Mouse (Mus musculus) v-Abl transformed pro-B cells (cell line): ENCODE results near the gene Tmem51.
"Not testable (repeated sequence)": the region's sequence is repeated elsewhere in the genome, so short reads cannot be mapped to it uniquely, and the experiment has no call there.

Source experiments
- in situ Hi-C, 2 experiments: fragments of 400-800 bp; cut with MboI; formaldehyde crosslinking; loops; one replicate each; pipeline ENCODE4 v1.15.1; 2025; ENCODE audit not compliant: unreplicated experiment in 2 of 2

Tmem51 gene

DNA sequence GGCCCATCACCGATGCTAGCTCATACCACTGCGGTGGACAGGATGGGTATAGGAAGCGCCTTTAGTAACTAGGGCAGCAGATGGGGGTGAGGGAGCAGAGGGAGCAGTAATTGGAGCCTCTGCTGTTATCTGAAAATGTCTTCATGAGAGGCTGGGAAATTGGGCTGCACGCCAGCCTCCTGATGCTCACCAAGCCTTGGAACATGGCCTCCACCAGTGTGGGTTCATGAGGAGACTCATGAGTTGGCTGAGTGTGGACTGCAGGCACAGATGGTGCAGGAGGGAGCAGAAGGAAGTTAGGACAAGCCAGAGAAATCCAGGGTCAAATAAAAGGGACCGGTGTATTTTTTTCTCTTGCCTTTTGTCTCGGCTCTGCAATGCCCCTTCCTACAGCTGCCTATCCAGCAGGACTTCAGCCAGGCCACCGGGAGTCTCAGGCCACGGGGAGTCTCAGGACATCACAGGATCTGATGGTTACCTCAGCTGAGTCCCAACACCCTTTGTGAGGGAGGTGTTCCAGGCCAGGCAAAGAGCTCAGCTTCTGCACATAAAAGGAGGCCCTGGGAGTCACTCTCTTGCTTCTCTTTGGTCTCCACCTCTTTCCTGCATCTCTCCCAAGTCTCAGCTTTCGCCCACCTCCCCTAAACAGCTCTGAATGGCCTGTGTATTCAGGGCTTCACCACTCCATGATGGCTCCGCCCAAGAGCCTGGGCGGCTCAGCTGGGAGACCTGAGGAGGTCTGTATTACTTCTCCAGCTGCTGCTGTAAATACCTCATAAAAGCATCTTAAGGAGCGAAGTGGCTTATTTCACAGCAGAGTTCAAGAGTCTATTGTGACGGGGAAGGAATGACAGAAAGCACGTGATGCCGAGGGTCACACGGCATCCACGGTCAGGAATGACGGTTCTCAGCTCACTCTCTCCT lies 23.4 kb downstream of the Tmem51 start:
- in situ Hi-C loops = no loop called here

DNA sequence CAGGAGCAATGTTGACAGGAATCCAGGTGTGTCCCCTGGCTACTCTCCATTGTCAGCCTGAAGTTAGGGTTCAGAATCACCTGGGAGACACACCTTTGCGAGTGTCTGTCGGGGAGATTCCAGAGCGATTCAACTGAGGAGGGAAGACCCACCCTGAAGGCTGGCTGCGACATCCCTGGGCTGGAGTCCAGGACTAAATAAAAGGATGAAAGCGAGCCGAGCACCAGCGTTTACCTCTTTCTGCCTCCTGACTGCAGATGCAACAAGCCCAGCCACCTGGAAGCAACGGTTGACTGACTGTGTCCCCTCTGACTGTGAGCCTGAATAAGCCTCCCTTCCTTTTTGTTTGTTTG lies 24.3 kb downstream of the Tmem51 start:
- in situ Hi-C loops = no loop called here

DNA sequence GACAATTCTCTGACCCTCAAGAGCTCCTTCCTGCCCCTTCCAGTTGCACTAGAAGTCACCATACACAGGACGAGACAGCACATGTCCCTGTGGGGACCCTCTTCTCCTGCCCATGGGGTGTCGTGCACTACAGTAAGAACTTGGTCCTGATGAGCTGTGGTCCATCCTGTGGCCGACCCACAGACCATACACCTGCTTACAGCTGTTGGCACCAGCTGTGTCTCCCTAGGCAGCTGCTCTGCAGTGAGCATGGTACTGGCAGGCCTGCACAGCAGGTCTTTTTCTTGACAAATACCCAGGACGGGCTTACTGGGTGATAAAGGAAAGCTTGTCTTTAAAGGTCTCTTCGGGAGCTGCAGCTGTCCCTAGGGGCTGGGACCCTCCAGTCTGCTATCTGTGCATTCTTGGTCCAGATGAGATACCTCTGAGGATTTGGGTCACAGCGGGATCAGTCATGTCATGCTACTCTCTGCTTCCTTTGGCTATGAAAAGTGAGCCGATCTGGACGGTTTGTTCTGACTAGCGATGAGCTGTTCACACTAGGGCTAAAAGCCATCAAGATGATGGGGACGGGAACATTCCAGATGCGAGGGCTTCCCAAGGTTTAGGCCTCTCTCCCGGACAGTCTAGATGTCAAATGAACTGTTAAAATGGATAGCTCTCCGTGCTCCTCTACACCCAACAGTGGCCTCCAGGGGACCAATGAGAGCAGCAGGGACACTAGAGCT lies 24.8 kb downstream of the Tmem51 start:
- in situ Hi-C loops = no loop called here

DNA sequence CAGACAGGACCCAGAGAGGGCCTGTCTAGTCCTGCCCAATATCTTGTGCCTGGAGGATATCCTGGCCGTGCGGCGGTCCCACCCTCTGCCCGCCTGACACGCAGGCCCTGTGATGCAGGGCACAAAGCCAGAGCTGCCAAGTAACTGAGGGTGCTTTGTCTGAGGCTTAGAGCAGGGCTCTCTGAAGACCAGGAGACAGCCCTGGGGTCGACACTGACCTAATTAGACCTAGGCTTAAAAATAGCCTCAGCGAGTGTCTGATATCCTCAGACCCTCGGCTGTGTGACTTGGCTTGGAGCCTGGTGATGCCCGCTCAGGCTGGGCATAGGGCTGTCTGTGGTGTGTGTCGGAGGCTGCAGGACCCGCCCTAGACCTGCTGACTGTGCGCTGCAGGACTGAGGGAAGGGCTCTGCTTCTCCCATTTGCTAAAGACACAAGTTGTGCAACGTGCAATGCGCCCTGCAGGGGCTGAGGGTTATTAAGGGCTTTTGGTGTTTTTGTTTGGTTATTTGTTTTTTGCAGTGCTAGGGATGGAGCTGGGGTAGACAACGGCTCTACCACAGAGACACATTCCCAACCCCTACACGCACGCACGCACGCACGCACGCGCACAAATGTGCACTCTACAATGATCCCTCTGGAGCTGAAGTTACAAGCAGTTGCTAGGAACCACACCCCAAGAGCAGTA lies 26.4 kb downstream of the Tmem51 start:
- in situ Hi-C loops = no loop called here

DNA sequence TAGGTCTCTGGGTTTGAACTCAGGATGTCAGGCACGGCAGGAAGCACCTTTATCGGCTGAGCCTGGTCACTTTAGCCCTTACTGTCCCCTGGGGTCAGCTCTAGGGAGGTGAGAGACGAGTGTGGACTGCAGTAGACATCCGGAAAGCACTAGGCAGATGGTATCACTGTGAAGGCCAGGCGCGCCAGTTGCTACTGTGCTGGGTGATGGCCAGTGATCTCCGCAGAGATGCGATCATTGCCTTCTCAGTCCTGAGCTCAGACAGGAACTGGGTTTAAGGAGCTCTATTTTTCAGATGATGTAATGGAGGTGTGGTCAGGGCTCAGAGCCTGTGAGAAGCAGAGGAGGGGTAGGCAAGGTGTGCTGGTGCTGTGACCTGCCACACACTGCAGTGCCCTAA lies 28.5 kb downstream of the Tmem51 start:
- in situ Hi-C loops = no loop called here

DNA sequence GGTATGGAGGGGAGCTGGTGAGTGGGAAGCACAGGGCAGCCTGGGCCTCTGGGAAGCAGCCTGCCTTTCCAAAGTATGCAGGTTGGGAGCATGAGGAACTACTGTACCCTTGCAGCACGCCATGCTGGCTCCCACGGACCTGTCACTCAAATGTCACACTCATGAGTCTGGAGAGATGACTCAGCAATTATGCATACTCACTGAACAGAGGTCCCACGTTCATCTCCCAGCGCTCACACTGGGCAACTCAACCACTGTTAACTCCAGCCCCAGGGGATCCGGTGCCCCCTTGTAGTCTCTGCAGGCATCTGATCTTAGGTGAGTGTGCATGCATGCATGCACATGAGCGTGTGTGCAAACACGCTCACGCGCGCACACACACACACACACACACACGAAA lies 29.5 kb downstream of the Tmem51 start:
- in situ Hi-C loops = no loop called here

DNA sequence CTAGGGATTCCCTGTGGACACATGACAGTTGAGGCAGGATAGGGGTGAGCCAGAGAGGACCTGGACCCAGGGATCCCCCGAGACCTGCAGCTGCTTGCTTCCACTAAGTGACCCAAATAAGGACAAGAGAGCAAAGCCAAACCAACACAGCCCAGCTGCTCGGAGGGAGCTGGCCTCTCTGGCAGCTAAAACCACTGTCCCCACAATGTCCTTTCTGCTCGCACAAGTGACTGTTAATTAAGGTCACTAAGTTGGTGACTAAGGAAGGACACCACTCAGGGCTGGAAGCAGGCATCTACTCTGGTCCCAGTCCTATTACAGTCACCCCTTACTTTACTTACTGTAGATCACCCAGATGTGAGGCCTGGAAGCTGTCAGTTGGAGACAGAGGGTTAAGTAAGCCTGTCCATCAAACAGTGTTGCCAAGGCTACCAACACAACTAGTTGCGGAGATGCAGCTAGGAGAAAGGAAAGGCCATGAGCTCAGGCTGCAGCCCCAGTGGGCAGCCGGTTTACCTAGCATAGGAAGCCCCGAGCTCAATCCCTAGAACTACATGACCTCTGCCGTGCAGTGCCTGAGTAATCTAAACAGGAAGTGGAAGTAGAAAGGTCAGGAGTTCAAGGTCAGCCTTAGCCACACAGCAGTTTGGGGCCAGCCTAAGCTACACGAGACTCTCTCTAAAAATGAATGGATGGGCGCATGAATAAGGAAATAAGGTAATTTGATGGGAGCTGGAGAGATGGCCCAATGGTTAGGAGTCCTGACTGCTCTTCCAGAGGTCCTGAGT lies 30.2 kb downstream of the Tmem51 start:
- in situ Hi-C loops = no loop called here

DNA sequence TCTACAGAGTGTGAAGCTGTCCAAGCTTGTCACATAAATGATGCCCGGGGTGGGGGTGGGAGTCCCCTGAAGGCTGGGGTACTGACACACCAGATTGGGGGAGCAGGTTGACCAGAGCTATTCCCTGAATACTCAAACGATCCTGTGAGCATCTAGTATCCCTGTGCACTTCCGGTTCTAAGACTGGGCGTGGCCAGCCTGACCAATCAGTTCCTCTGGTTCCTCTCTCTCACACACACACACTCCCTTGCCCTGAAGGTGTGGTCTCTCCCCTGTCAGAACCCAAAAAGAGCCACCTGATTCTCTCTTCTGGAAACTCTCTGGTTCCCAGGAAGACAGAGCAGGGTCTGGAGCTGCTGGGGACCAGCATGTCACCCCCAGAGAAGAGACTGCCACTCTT lies 30.8 kb downstream of the Tmem51 start:
- in situ Hi-C loops = no loop called here

DNA sequence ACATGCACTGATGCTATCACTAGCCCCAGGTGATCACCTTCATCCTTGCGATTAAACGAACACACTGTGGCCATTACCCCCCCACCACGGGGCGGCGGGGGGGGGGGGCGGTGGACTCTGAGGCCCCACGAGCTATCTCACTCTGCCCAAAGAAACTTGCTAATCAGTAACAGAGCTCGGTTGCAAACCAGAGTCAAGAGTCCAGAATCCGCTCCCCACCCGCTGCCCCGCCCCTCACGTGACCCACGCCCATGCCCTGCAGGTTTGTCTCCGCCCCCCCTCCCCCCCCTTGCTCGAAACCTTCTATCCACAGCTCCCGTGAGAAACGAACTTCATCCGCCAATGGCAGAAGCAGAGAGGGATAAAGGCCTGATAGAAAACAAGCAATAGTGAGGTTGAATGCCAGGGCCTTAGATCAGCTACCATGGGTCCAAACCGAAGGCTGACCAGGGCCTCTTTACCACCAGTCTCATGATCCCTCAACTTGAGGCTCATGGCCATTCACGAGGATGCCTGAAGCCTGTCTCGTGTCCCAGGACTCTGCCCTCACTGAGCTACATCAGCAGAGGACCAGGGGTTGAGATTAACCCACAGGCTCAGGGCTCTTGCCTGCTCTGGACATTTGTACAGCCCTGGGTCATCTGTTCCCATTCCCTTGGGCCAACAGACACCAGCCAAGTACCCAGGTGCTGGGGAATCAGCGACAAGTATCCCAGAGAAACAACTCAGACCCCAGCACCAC lies 31.5 kb downstream of the Tmem51 start:
- in situ Hi-C loops = no loop called here

DNA sequence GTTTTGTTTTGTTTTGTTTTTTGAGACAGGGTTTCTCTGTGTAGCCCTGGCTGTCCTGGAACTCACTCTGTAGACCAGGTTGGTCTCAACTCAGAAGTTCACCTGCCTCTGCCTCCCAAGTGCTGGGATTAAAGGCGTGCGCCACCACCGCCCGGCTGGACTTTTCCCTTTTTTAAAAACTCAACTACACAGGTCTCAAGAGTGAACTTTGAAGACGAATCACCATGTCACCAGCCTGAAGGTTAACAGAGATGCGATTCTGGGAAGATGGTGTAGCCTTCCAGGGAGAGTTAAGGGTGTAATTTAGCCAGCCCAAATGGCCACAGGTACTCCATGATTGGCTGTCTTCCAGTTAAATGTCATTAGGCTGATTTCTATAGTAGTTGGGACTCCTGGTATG lies 32.2 kb downstream of the Tmem51 start:
- in situ Hi-C loops = not testable (repeated sequence)

DNA sequence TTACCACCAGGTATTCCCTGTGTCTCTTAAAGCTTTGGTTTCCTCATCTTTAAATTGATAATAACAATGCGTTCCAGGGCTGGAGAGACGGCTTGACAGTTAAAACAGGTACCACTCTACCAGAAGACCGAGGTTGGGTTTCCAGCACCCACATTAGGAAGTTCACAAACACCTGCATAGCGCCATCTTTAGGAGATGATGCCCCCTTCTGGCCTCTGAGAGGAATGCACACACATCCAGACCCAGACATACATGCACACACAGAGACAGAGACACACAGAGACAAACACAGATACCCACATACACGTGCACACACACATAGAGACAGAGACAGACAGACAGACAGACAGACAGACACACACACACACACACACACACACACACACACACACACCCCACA lies 34.1 kb downstream of the Tmem51 start:
- in situ Hi-C loops = no loop called here

DNA sequence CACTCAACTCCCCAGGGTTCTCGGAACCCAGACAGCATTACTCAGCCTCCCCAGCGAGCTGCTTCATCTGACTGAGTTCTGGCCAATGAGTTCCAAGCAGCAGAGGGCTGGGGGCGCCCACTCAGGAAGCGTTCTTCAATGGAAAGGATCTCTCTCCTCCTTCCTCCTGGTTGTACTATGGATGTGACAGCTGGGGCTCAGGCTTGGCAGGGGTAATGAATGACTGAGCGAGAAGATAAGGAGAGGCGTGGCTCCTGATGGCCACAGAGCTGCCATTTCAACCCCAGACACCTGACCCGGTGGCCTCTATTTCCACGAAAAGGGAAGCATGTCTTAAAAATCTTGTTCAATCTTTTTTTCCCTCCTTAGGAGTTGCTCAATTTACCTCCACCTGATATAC lies 35.7 kb downstream of the Tmem51 start:
- in situ Hi-C loops = no loop called here

DNA sequence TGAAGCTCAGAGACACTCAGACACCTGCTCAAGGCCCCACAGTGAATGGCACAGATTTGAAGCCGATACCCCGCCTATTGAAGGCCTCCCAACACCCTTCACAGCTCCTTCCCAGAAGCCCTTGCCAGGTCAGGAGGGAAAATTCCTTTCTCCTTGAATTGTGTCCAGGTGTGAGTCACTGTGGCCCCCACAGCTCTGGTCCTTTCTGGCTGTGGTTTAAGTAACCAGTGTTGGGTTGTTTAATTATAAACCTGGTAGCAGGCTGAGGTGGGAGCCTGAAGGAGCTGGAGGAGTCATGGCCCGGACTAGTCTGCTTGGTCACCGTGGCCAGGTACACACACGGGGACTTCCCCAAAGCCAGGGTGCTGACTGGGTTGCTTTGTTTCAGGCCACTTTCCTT lies 37.1 kb downstream of the Tmem51 start:
- in situ Hi-C loops = no loop called here

DNA sequence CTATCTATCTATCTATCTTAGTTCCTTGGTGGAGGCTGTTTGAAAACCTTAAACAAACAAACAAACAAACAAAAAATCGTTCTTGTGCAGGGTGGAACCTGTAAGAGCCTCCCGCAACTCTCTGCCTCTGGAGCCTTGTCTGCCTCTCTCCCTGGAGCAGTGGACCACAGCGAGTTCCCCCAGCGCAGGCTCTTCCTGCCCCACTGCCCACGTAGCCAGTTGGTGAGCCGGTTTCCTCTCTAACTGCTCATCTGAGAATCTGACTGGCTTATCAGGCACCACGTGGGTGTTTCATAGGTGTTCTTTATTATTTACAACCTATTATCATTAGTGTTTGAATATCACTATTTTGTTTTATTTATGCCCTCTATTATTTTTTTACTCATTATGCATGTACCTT lies 37.6 kb downstream of the Tmem51 start:
- in situ Hi-C loops = no loop called here

DNA sequence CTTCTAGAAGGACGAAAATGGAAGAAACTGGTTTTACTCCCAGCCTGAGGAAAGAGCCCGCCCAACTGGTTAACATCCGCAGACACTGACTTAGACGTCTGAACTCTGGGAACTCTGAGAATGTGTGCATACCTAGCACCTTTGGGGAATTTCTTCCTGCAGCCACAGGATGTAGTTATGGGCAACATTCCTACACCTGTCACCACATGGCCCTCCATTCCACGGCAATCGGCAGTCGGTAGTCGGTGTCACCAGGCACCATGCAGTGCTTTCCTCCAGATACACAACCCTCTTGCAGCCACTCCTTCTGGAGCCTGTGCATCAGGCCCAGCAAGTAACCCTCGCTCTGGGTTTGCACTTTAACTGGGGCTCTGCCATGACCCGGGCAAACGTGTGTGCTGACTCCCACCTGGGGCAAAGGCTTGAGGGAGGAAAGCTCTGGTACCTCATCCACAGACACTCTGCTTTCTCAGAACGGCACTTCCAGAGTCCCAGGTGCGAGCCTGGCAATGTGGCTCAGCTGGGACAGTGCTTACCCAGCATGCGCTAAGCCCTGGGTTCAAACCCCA lies 38.4 kb downstream of the Tmem51 start:
- in situ Hi-C loops = no loop called here

DNA sequence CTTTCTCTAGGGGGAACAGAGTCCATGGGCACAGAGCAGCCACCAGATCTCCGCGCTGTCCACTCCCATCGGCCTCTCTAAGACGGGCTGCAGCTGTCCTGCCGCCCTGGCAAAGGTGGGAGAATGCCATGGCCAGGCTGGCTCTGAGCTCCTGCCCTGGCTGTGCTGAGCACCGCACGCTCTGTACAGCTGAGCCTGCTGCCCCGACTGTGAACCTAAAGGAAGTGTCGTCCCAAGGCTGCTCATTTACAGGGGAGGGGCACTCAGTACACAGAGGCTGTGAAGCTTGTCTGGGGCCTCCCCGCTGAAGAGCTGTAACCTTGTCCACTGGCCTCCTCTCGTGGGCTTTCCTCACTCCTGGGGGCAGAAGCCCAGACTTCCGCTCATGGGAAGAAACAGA lies 39.7 kb downstream of the Tmem51 start:
- in situ Hi-C loops = no loop called here

DNA sequence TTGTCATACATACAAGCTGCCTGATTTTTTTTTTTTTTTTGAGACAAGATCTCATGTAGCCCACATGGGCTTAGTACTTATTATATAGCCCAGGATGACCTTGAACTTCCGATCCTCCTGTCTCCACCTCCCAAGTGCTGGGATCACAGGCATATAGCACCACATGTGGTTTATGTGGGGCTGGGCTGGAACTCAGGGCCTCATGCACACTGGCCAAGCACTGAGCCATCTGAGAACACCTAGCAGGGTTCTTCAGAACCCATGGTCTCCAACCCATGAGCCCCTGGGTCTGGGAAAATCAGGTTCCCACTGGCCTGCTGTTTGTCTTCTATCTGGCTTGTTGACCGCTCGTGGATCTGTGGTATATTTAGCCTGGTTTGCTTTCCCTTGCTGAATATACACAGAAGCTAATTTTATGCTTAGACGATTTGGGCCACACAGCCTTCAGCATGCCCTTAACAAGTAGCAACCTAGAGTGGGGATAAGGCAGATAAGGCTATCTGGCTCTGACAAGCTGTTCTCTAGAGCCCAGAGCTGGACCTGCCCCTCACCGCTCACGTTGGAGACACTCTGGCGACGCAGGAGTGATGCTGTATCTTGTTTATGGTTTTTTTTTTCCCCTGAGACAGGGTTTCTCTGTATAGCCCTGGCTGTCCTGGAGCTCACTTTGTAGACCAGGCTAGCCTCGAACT lies 44.3 kb downstream of the Tmem51 start:
- in situ Hi-C loops = no loop called here

DNA sequence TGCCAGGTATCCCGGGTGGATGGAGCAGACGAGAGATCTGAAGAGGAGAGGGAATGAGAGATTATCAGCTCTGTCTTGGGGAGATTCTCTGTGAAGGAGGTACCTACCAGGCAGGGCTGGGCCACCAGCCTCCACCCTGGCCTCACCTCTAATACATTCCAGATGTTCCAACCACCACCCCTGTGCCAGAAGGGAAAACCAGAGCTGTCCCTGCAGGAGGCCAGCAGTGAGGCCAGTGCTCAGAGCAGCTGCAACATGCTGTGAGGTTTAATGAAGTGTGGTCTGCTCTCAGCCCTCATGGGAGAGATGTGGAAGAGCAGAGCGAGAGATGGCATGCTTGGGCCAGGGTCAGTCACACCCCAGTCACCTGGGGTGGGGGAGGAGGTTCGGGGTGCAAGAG lies 46.2 kb downstream of the Tmem51 start:
- in situ Hi-C loops = no loop called here

DNA sequence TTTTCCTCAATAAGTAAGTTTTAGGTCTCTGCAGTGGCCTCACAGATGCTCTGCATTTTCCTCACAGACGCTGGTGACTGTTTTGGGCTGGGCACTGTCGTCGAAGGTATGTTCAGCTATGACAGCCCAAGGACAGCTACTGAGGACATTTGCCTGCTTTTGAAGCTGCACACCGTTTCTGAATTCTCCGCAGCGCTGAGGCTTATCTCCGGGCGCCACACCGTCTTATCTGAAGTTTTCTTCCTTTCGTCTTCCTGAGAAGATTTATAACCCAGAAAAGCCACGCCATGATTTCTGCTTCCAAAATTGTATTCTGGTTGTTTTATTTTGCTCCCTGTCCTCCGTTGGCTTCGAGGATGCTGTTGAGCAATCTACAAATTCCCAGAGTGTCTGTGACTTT lies 55.6 kb downstream of the Tmem51 start:
- in situ Hi-C loops = no loop called here
